Mouse (Mus musculus): ENCODE measurements at regions not wholly inside any gene's neighbourhood (a gene's known extent, or its start where the extent isn't known, plus 50 kb on each side); places are given as distances from the start of the nearest gene placed in this dataset.
"Not testable (repeated sequence)": the region's sequence is repeated elsewhere in the genome, so short reads cannot be mapped to it uniquely, and the experiment has no call there.

- H3K36me3 ChIP-seq (ENCODE audit: insufficient read depth, low read length), result no peaks in the 10 kb centered on the region
- H3K27me3 ChIP-seq (ENCODE audit: insufficient read depth, low read length), result no peaks in the 10 kb centered on the region
- H3K9me3 ChIP-seq (ENCODE audit: low read length), result no peaks in the 10 kb centered on the region
- no peak overlapping the region for H3K4me3 ChIP-seq (replicated peaks; ENCODE audit: low read length)
- no peak for TF ChIP-seq CTCF (conservative IDR thresholded peaks at IDR 0.05; ENCODE audit: low read length)
- no peak for TF ChIP-seq NANOG (IDR thresholded peaks at IDR 0.05; ENCODE audit: borderline replicate concordance, low read length)
- no peak for TF ChIP-seq POU5F1 (IDR thresholded peaks at IDR 0.05; ENCODE audit: borderline replicate concordance, low read length)
- no peaks in the 10 kb centered on the region for H3K4me1 ChIP-seq (replicated peaks; ENCODE audit: low read depth, low read length)
Observed at GRCm38 (mm10) chr16:83566478-83567160, 738.4 kb downstream of the Gm21833 start.

GRCm38 (mm10) chr16:83579082-83579481 lies 750.9 kb downstream of the Gm21833 start:
- not testable (repeated sequence) for H3K27me3 ChIP-seq (ENCODE audit: insufficient read depth, low read length); H3K4me3 ChIP-seq (replicated peaks; ENCODE audit: low read length); H3K9me3 ChIP-seq (ENCODE audit: low read length); H3K4me1 ChIP-seq (replicated peaks; ENCODE audit: low read depth, low read length)
- 0 out of 2 replicates have a peak, but pooled peaks cover 12% of the 10 kb centered on the region for H3K36me3 ChIP-seq (ENCODE audit: insufficient read depth, low read length)
- 0 out of 2 replicates have a peak, but pooled peaks have one; percentile 19 for TF ChIP-seq NANOG (IDR thresholded peaks at IDR 0.05; ENCODE audit: borderline replicate concordance, low read length)

GRCm38 (mm10) chr16:83606804-83607203 lies 778.6 kb downstream of the Gm21833 start:
- Histone ChIP-seq H3K9me3 (ENCODE audit: low read length) (no peaks in the 10 kb centered on the region), H3K36me3 (ENCODE audit: insufficient read depth, low read length) (no peaks in the 10 kb centered on the region), H3K4me3 (replicated peaks; ENCODE audit: low read length) (no peak overlapping the region), H3K4me1 (replicated peaks; ENCODE audit: low read depth, low read length) (peaks cover 12% of the 10 kb centered on the region), H3K27me3 (ENCODE audit: insufficient read depth, low read length) (no peaks in the 10 kb centered on the region)
- TF ChIP-seq NANOG (IDR thresholded peaks at IDR 0.05; ENCODE audit: borderline replicate concordance, low read length), result no peak
- TF ChIP-seq POU5F1 (IDR thresholded peaks at IDR 0.05; ENCODE audit: borderline replicate concordance, low read length), result no peak
- no peak for TF ChIP-seq CTCF (conservative IDR thresholded peaks at IDR 0.05; ENCODE audit: low read length)

- no peaks in the 10 kb centered on the region for H3K27me3 ChIP-seq (ENCODE audit: insufficient read depth, low read length)
- H3K4me1 ChIP-seq (replicated peaks; ENCODE audit: low read depth, low read length), result peaks cover 6% of the 10 kb centered on the region
- H3K36me3 ChIP-seq (ENCODE audit: insufficient read depth, low read length), result no peaks in the 10 kb centered on the region
- H3K9me3 ChIP-seq (ENCODE audit: low read length), result no peaks in the 10 kb centered on the region
- TF ChIP-seq POU5F1 (IDR thresholded peaks at IDR 0.05; ENCODE audit: borderline replicate concordance, low read length) (no peak), NANOG (IDR thresholded peaks at IDR 0.05; ENCODE audit: borderline replicate concordance, low read length) (no peak), CTCF (conservative IDR thresholded peaks at IDR 0.05; ENCODE audit: low read length) (no peak)
- no peak overlapping the region for H3K4me3 ChIP-seq (replicated peaks; ENCODE audit: low read length)
Observed at GRCm38 (mm10) chr16:83609296-83609695, 781.1 kb downstream of the Gm21833 start.
